Comparison of ENCODE assay signal across 21 mouse cellular contexts in the genomic region with DNA sequence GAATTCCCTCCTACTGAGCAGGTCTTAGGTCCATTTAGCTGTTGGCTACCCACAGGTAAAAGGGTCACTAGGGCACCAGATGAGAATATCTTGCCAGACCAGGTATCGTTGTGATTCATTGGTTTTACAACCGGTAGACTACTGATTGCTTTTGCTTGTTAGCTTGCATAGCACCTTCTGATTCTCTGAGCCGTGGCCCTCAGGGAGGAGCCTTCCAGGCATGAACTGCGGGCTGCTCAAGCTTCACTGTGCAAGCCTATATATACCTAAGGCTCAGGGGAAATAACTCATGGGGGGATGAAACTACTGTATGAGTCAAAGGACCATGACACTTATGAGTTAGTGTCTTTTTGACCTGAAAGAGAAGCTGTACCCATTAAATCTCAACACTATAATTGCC. TPM values are rescaled to one million over a fixed set of nuclear protein-coding genes. Genes with fewer than 3 reads are reported as not detected.
DNase-seq lines count a peak whose midpoint lies in the region; ATAC-seq lines count a peak whose summit lies in the region.
"Had no signal": no experiment of that assay in that cellular context is flagged by ENCODE, and none has a peak within 500 bp of the region (broad histone marks: within the 10 kb centered on the region; RNA-seq: fewer than 3 reads in every experiment).

No protein-coding gene starts in this region.

- no peak overlapping the region for H3K9ac ChIP-seq in intestine, embryonic 16.5 days (ENCODE audit: low read depth, low read length)
- H3K9ac ChIP-seq in intestine, embryonic 15.5 days = no peak overlapping the region
- H3K9ac ChIP-seq: embryonic facial prominence, embryonic 12.5 days; embryonic facial prominence, embryonic 15.5 days; forebrain, postnatal 0 days; hindbrain, embryonic 13.5 days had no signal

- no peak overlapping the region for H3K27ac ChIP-seq in intestine, embryonic 16.5 days (ENCODE audit: low read length)
- H3K27ac ChIP-seq in intestine, embryonic 15.5 days = no peak overlapping the region
- H3K27ac ChIP-seq: embryonic facial prominence, embryonic 12.5 days; embryonic facial prominence, embryonic 15.5 days; hindbrain, embryonic 10.5 days; hindbrain, embryonic 13.5 days had no signal

- H3K4me1 ChIP-seq in intestine, embryonic 16.5 days (ENCODE audit: control insufficient read depth, insufficient read depth, low read length) = peaks cover 1% of the 10 kb centered on the region; the same call in 1 of the 2 replicates
- H3K4me1 ChIP-seq in intestine, embryonic 15.5 days (replicated peaks) = no peaks in the 10 kb centered on the region
- H3K4me1 ChIP-seq: hindbrain, embryonic 10.5 days; hindbrain, embryonic 13.5 days had no signal

- H3K27me3 ChIP-seq in intestine, embryonic 16.5 days (replicated peaks; ENCODE audit: control insufficient read depth, insufficient read depth, low read length) = no peaks in the 10 kb centered on the region
- no peaks in the 10 kb centered on the region for H3K27me3 ChIP-seq in intestine, embryonic 15.5 days (replicated peaks)
- no peaks in the 10 kb centered on the region for H3K27me3 ChIP-seq in splenic B cell, adult 2 months (ENCODE audit: control insufficient read depth, insufficient read depth, low read length, poor library complexity, severe bottlenecking)
- H3K27me3 ChIP-seq: embryonic facial prominence, embryonic 12.5 days; embryonic facial prominence, embryonic 15.5 days; hindbrain, embryonic 13.5 days had no signal

- 70% methylated on average over 4 of the region's 4 CpGs for WGBS in intestine, embryonic 16.5 days
- WGBS in intestine, embryonic 15.5 days = 71% methylated on average over 4 of the region's 4 CpGs

- peak; percentile 29 to 45 for DNase-seq in spleen, postnatal 36 days (ENCODE audit: low spot score in 2 of 2)
- DNase-seq in spleen, postnatal 14 days (ENCODE audit: low spot score in 2 of 2) = no peak
- DNase-seq in splenic B cell, adult 2 months (ENCODE audit: low read depth, low spot score) = peak; percentile 63
- DNase-seq in kidney, adult 9 months = no peak
- DNase-seq: adrenal gland, postnatal 14 days; cerebellum, adult 11 months; cerebellum, adult 2 months; cerebellum, adult 9-11 months; cerebellum, postnatal 25 days; forebrain, postnatal 0 days; gastrocnemius, postnatal 36 days had no signal

- H3K4me3 ChIP-seq in intestine, embryonic 16.5 days (ENCODE audit: low read length) = no peak overlapping the region
- no peak overlapping the region for H3K4me3 ChIP-seq in intestine, embryonic 15.5 days (replicated peaks)
- H3K4me3 ChIP-seq: embryonic facial prominence, embryonic 12.5 days; embryonic facial prominence, embryonic 15.5 days; hindbrain, embryonic 10.5 days; hindbrain, embryonic 13.5 days had no signal

- H3K9me3 ChIP-seq in intestine, embryonic 16.5 days (ENCODE audit: control insufficient read depth, low read length) = no peaks in the 10 kb centered on the region
- no peaks in the 10 kb centered on the region for H3K9me3 ChIP-seq in intestine, embryonic 15.5 days
- H3K9me3 ChIP-seq: embryonic facial prominence, embryonic 12.5 days; embryonic facial prominence, embryonic 15.5 days; hindbrain, embryonic 10.5 days; hindbrain, embryonic 13.5 days had no signal

- peak; percentile 53; the same call in 1 of the 2 replicates for ATAC-seq in intestine, embryonic 16.5 days
- ATAC-seq in intestine, embryonic 15.5 days = no peak; the same call in 1 of the 2 replicates
- ATAC-seq: CD4-positive, CD25-positive, alpha-beta regulatory T cell, adult 4 months; forebrain, embryonic 14.5 days; forebrain, postnatal 0 days; hindbrain, embryonic 16.5 days had no signal

- no peaks in the 10 kb centered on the region for H3K36me3 ChIP-seq in intestine, embryonic 16.5 days (ENCODE audit: control insufficient read depth, insufficient read depth, low read length)
- no peaks in the 10 kb centered on the region for H3K36me3 ChIP-seq in intestine, embryonic 15.5 days
- H3K36me3 ChIP-seq in splenic B cell, adult 2 months (ENCODE audit: control insufficient read depth, insufficient read depth, low read length, poor library complexity, severe bottlenecking) = no peaks in the 10 kb centered on the region
- H3K36me3 ChIP-seq: embryonic facial prominence, embryonic 12.5 days; embryonic facial prominence, embryonic 15.5 days; hindbrain, embryonic 10.5 days; hindbrain, embryonic 13.5 days had no signal

- no peak overlapping the region for H3K4me2 ChIP-seq in intestine, embryonic 16.5 days (ENCODE audit: low read depth, low read length)
- no peak overlapping the region for H3K4me2 ChIP-seq in intestine, embryonic 15.5 days (replicated peaks)
- H3K4me2 ChIP-seq: embryonic facial prominence, embryonic 12.5 days; embryonic facial prominence, embryonic 15.5 days; heart, embryonic 11.5 days; hindbrain, embryonic 13.5 days had no signal

RNA-seq across cellular contexts. Expression of a gene that starts 42.8 kb away (rescaled TPM):
- 38.2 and 42.3 TPM in 2 replicates for polyA plus RNA-seq in intestine, embryonic 16.5 days (2015; fragmentation: Nextera tagmentation; extraction: Ambion mirVana)
- 43.4 and 46.3 TPM in 2 replicates for polyA plus RNA-seq in intestine, embryonic 15.5 days (2015; fragmentation: Nextera tagmentation; extraction: Ambion mirVana)

RNA-seq across cellular contexts. Expression of a gene that starts 42.8 kb away (rescaled TPM):
- polyA plus RNA-seq in intestine, embryonic 16.5 days (2015; fragmentation: Nextera tagmentation; extraction: Ambion mirVana) = 56.4 and 60.5 TPM in 2 replicates
- polyA plus RNA-seq in intestine, embryonic 15.5 days (2015; fragmentation: Nextera tagmentation; extraction: Ambion mirVana) = 58.7 and 69.3 TPM in 2 replicates

Comparison
In these comparisons a context has a peak if more than half of its experiments do, and no peak if none do; other contexts are left out.
1. DNase-seq: peak in spleen, postnatal 36 days (2 of 2) and splenic B cell, adult 2 months (single experiment); none in spleen, postnatal 14 days (0 of 2) and kidney, adult 9 months (single experiment).